Mouse (Mus musculus): Measurements from ENCODE around the gene Treml2.

DNA sequence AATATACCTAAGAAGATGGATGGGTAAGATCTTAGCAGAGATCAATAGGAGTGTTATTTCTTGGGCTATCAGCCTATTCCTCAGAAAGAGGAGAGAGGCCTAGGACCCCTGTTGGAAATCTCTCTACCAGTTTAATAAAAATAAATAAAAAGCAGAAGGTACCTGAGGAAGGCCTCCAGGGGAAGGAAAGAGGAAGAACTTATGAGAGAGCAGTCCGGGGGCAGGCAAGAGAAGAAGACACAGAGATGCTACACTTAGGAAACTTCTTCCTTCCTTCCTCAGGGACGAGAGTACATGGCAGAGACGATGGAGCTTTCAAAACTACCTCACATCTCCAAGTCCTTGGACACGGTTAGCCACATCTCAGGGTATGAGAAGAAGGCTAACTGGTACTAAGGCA lies 25.2 kb upstream of the Treml2 start:
- no peak for TF ChIP-seq CTCF (IDR thresholded peaks at IDR 0.05; ENCODE audit: low read depth)
- no peak for TF ChIP-seq EP300 (optimal IDR thresholded peaks at IDR 0.05)
